8 mouse cellular contexts compared by ENCODE assay signal in genomic region chr19:47836701-47837526, GRCm38 (mm10). TPM values are rescaled to one million over a fixed set of nuclear protein-coding genes. Genes with fewer than 3 reads are reported as not detected.
DNase-seq lines count a peak whose midpoint lies in the region; ATAC-seq and TF ChIP-seq lines count a peak whose summit lies in the region.

No protein-coding gene starts in this region.

- TF ChIP-seq CTCF in E14TG2a.4 (conservative IDR thresholded peaks at IDR 0.05; ENCODE audit: low read length): 0 out of 2 replicates have a peak, but pooled peaks have one; percentile 11
- peak; percentile 56 for TF ChIP-seq CTCF in brain, embryonic 14.5 days (IDR thresholded peaks at IDR 0.05; ENCODE audit: borderline replicate concordance, extremely low read depth, insufficient read depth, insufficient read length)
- TF ChIP-seq CTCF in layer of hippocampus, adult 2 months (conservative IDR thresholded peaks at IDR 0.05): peak; percentile 81
- peak; percentile 66 for TF ChIP-seq CTCF in olfactory bulb, adult 2 months (IDR thresholded peaks at IDR 0.05; ENCODE audit: insufficient read depth, low read depth, low read length)

- no peak for TF ChIP-seq POLR2A in brain, embryonic 14.5 days (IDR thresholded peaks at IDR 0.05; ENCODE audit: borderline replicate concordance, extremely low read depth, insufficient read depth, insufficient read length, poor library complexity, severe bottlenecking)
- no peak for TF ChIP-seq POLR2A in olfactory bulb, adult 2 months (IDR thresholded peaks at IDR 0.05; ENCODE audit: insufficient read depth, low read depth, low read length)

- intact Hi-C loops in heart, postnatal 36 days (cut with DNase I): no loop called here

- H3K27me3 ChIP-seq in E14TG2a.4 (ENCODE audit: insufficient read depth, low read length): peaks cover 19% of the 10 kb centered on the region
- H3K27me3 ChIP-seq in forebrain, embryonic 15.5 days: no peaks in the 10 kb centered on the region
- peaks cover 15% of the 10 kb centered on the region for H3K27me3 ChIP-seq in lung, embryonic 16.5 days (ENCODE audit: control insufficient read depth, insufficient read depth, low read depth, low read length)

- DNase-seq in brain, embryonic 14.5 days (ENCODE audit: low read depth): peak; percentile 80
- DNase-seq in heart, postnatal 36 days: peak; percentile 17 to 41
- peak in 1 of 2 experiments; percentile 47 for DNase-seq in layer of hippocampus, adult 2 months (ENCODE audit: low spot score in 2 of 2)
- peak; percentile 75 for DNase-seq in thymus, postnatal 14 days

- H3K9me3 ChIP-seq in E14TG2a.4 (ENCODE audit: low read length): peaks cover 12% of the 10 kb centered on the region
- H3K9me3 ChIP-seq in forebrain, embryonic 15.5 days: no peaks in the 10 kb centered on the region
- H3K9me3 ChIP-seq in lung, embryonic 16.5 days (ENCODE audit: control insufficient read depth, low read length): no peaks in the 10 kb centered on the region

- no peaks in the 10 kb centered on the region for H3K36me3 ChIP-seq in E14TG2a.4 (ENCODE audit: insufficient read depth, low read length)
- no peaks in the 10 kb centered on the region for H3K36me3 ChIP-seq in forebrain, embryonic 15.5 days
- H3K36me3 ChIP-seq in lung, embryonic 16.5 days (ENCODE audit: control insufficient read depth, insufficient read depth, low read length): no peaks in the 10 kb centered on the region

- peaks cover 19% of the 10 kb centered on the region for H3K4me1 ChIP-seq in E14TG2a.4 (replicated peaks; ENCODE audit: low read depth, low read length)
- peaks cover 8% of the 10 kb centered on the region; the same call in 1 of the 2 replicates for H3K4me1 ChIP-seq in forebrain, embryonic 15.5 days
- peaks cover 5% of the 10 kb centered on the region; the same call in 1 of the 2 replicates for H3K4me1 ChIP-seq in lung, embryonic 16.5 days (replicated peaks; ENCODE audit: control insufficient read depth, insufficient read depth, low read length)
- H3K4me1 ChIP-seq in olfactory bulb, adult 2 months (ENCODE audit: control insufficient read depth, insufficient read depth, low read length): peaks cover 8% of the 10 kb centered on the region

- 4% methylated on average over 49 of the region's 49 CpGs for WGBS in forebrain, embryonic 15.5 days
- 3% methylated on average over 49 of the region's 49 CpGs for WGBS in lung, embryonic 16.5 days
- WGBS in olfactory bulb, adult 2 months: 5% methylated on average over 49 of the region's 49 CpGs

- peak overlapping the region; percentile 77 for H3K4me3 ChIP-seq in E14TG2a.4 (replicated peaks; ENCODE audit: low read length)
- H3K4me3 ChIP-seq in forebrain, embryonic 15.5 days: peak overlapping the region; percentile 52
- H3K4me3 ChIP-seq in layer of hippocampus, adult 2 months: peak overlapping the region; percentile 63
- H3K4me3 ChIP-seq in lung, embryonic 16.5 days (ENCODE audit: low read length): peak overlapping the region; percentile 57
- H3K4me3 ChIP-seq in olfactory bulb, adult 2 months (ENCODE audit: insufficient read depth, low read depth, low read length): peak overlapping the region; percentile 58

- H3K27ac ChIP-seq in forebrain, embryonic 15.5 days (replicated peaks): no peak overlapping the region
- H3K27ac ChIP-seq in layer of hippocampus, adult 2 months: peak overlapping the region; percentile 43; the same call in 1 of the 2 replicates
- no peak overlapping the region for H3K27ac ChIP-seq in lung, embryonic 16.5 days (ENCODE audit: low read length)
- no peak overlapping the region for H3K27ac ChIP-seq in olfactory bulb, adult 2 months (ENCODE audit: insufficient read depth, low read depth, low read length)

- peak; percentile 97 for ATAC-seq in forebrain, embryonic 15.5 days (replicated peaks)
- ATAC-seq in lung, embryonic 16.5 days (ENCODE audit: low read depth): peak; percentile 86

- H3K9ac ChIP-seq in forebrain, embryonic 15.5 days (replicated peaks): peak overlapping the region; percentile 48
- peak overlapping the region; percentile 57 for H3K9ac ChIP-seq in lung, embryonic 16.5 days (ENCODE audit: low read length)

- H3K4me2 ChIP-seq in forebrain, embryonic 15.5 days (replicated peaks): peak overlapping the region; percentile 92
- H3K4me2 ChIP-seq in lung, embryonic 16.5 days (ENCODE audit: low read depth, low read length): peak overlapping the region; percentile 85

RNA-seq across cellular contexts. Expression of gene Gsto1, which starts 17.9 kb away (rescaled TPM):
- polyA plus RNA-seq in brain, embryonic 14.5 days (2012; rRNA removed): 64.8 and 65.6 TPM in 2 replicates
- 98.9 and 110 TPM in 2 replicates for polyA plus RNA-seq in forebrain, embryonic 15.5 days (2015; fragmentation: Nextera tagmentation; extraction: Ambion mirVana)
- 100 to 1,000 TPM; 171 to 196 TPM for total RNA-seq in heart, postnatal 36 days (2021)
- total RNA-seq in layer of hippocampus, adult 2 months (2021): 10 to 100 TPM; 52.8 to 55.9 TPM
- polyA plus RNA-seq in lung, embryonic 16.5 days (2015; fragmentation: Nextera tagmentation; extraction: Ambion mirVana): 93.9 and 105 TPM in 2 replicates
- polyA plus RNA-seq in olfactory bulb, adult 2 months (2012; ENCODE audit: insufficient read depth, insufficient read length, low replicate concordance, missing spikeins): not detected in 2 replicates

RNA-seq across cellular contexts. Expression of gene Gsto2, which starts 28.4 kb away (rescaled TPM):
- polyA plus RNA-seq in brain, embryonic 14.5 days (2012; rRNA removed): 0.88 and 1.1 TPM in 2 replicates
- 0.86 and 1.3 TPM in 2 replicates for polyA plus RNA-seq in forebrain, embryonic 15.5 days (2015; fragmentation: Nextera tagmentation; extraction: Ambion mirVana)
- 1 to 10 TPM; 2.1 to 2.3 TPM for total RNA-seq in heart, postnatal 36 days (2021)
- total RNA-seq in layer of hippocampus, adult 2 months (2021): 1 to 10 TPM; 2.9 to 3.5 TPM
- 1.2 and 1.3 TPM in 2 replicates for polyA plus RNA-seq in lung, embryonic 16.5 days (2015; fragmentation: Nextera tagmentation; extraction: Ambion mirVana)
- polyA plus RNA-seq in olfactory bulb, adult 2 months (2012; ENCODE audit: insufficient read depth, insufficient read length, low replicate concordance, missing spikeins): not detected in 2 replicates

Comparison
In these comparisons a context has a peak if more than half of its experiments do, and no peak if none do; other contexts are left out.
1. CTCF ChIP-seq: peak in every context shown above with its lines; median percentile 81 in layer of hippocampus, adult 2 months; 66 in olfactory bulb, adult 2 months; 56 in brain, embryonic 14.5 days; 11 in E14TG2a.4.
2. RNA of gene Gsto1, which starts 17.9 kb away (polyA plus RNA-seq): 98.9 to 110 TPM in forebrain, embryonic 15.5 days, 93.9 to 105 TPM in lung, embryonic 16.5 days and 64.8 to 65.6 TPM in brain, embryonic 14.5 days; not detected in olfactory bulb, adult 2 months; every median in the first group is over 10 times any median in the second.
3. Peak in every context shown above with its lines, with median percentiles within 50 percentile points of each other: H3K4me3 ChIP-seq.